Mouse (Mus musculus) lung, postnatal 36 days (tissue): ENCODE results near the gene Dffb.
A peak's percentile ranks its signal among the peaks of the same experiment; 100 is the strongest.
"Not testable (repeated sequence)": the region's sequence is repeated elsewhere in the genome, so short reads cannot be mapped to it uniquely, and the experiment has no call there.

Source experiments
- DNase-seq: peaks from one replicate; pipeline ENCODE4 v3.0.0; 2022; ENCODE audit warnings: mixed read lengths

Gene Dffb

GRCm38 (mm10) chr4:153962631-153963030, 12.3 kb downstream of the Dffb start:
- DNase-seq, result no peak

GRCm38 (mm10) chr4:153957444-153958250, 17.3 kb downstream of the Dffb start:
- DNase-seq, result peak; percentile 13

- DNase-seq, result peak; percentile 96
These were observed 18.1 kb downstream of the Dffb start, which contains the start of gene A430005L14Rik for GRCm38 (mm10) chr4:153956569-153957405. TSS of gene A430005L14Rik (plus strand) at chr4:153957237.

GRCm38 (mm10) chr4:153955651-153956050, 19.3 kb downstream of the Dffb start:
- no peak for DNase-seq

GRCm38 (mm10) chr4:153951692-153952091, 23.2 kb downstream of the Dffb start:
- no peak for DNase-seq

- no peak for DNase-seq
These were observed 23.8 kb downstream of the Dffb start for GRCm38 (mm10) chr4:153951150-153951549.

GRCm38 (mm10) chr4:153950372-153950771, 24.6 kb downstream of the Dffb start:
- DNase-seq, result no peak

- no peak for DNase-seq
These were observed 29.2 kb downstream of the Dffb start for GRCm38 (mm10) chr4:153945741-153946140.

GRCm38 (mm10) chr4:153944261-153944660, 30.7 kb downstream of the Dffb start:
- DNase-seq, result no peak

- DNase-seq, result peak; percentile 26
These were observed 31.7 kb downstream of the Dffb start for GRCm38 (mm10) chr4:153943243-153943642.

GRCm38 (mm10) chr4:153929921-153930320, 45.0 kb downstream of the Dffb start:
- DNase-seq, result no peak

- DNase-seq, result no peak
These were observed 45.5 kb downstream of the Dffb start for GRCm38 (mm10) chr4:153929425-153929824.

GRCm38 (mm10) chr4:153928772-153929299, 46.1 kb downstream of the Dffb start:
- no peak for DNase-seq

- not testable (repeated sequence) for DNase-seq
These were observed 52.8 kb downstream of the Dffb start for GRCm38 (mm10) chr4:153922090-153922489.

- DNase-seq, result no peak
These were observed 54.3 kb downstream of the Dffb start for GRCm38 (mm10) chr4:153920517-153921233.

- no peak for DNase-seq
These were observed 57.0 kb downstream of the Dffb start for GRCm38 (mm10) chr4:153917773-153918500.
